In genomic region chr17:51789098-51789497, GRCm38 (mm10) we compare ENCODE assay signal across 15 mouse cellular contexts. TPM values are rescaled to one million over a fixed set of nuclear protein-coding genes. Genes with fewer than 3 reads are reported as not detected.
DNase-seq lines count a peak whose midpoint lies in the region; ATAC-seq and TF ChIP-seq lines count a peak whose summit lies in the region.
"Had no signal": no experiment of that assay in that cellular context is flagged by ENCODE, and none has a peak within 500 bp of the region (broad histone marks: within the 10 kb centered on the region; RNA-seq: fewer than 3 reads in every experiment).

No protein-coding gene starts in this region.

- no peaks in the 10 kb centered on the region for H3K36me3 ChIP-seq in forebrain, postnatal 0 days (ENCODE audit: insufficient read depth)
- 0 out of 2 replicates have a peak, but pooled peaks cover 15% of the 10 kb centered on the region for H3K36me3 ChIP-seq in forebrain, embryonic 13.5 days (ENCODE audit: poor library complexity, severe bottlenecking)
- H3K36me3 ChIP-seq: G1E had no signal

- no peak for ATAC-seq in forebrain, postnatal 0 days
- no peak for ATAC-seq in forebrain, embryonic 13.5 days
- ATAC-seq: CD4-positive, CD25-positive, alpha-beta regulatory T cell, adult 4 months; intestine, embryonic 16.5 days had no signal

- H3K4me2 ChIP-seq in forebrain, postnatal 0 days (ENCODE audit: low read depth), result no peak overlapping the region
- no peak overlapping the region for H3K4me2 ChIP-seq in forebrain, embryonic 13.5 days
- H3K4me2 ChIP-seq: heart, embryonic 12.5 days; hindbrain, embryonic 14.5 days had no signal

- H3K27me3 ChIP-seq in forebrain, postnatal 0 days (ENCODE audit: insufficient read depth, low read length), result no peaks in the 10 kb centered on the region
- H3K27me3 ChIP-seq in forebrain, embryonic 13.5 days, result no peaks in the 10 kb centered on the region
- H3K27me3 ChIP-seq: heart, embryonic 12.5 days had no signal

- peaks cover 11% of the 10 kb centered on the region; the same call in 1 of the 2 replicates for H3K4me1 ChIP-seq in forebrain, postnatal 0 days (ENCODE audit: insufficient read depth)
- peaks cover 24% of the 10 kb centered on the region for H3K4me1 ChIP-seq in forebrain, embryonic 13.5 days

- no peak overlapping the region for H3K9ac ChIP-seq in forebrain, postnatal 0 days
- no peak overlapping the region for H3K9ac ChIP-seq in forebrain, embryonic 13.5 days
- H3K9ac ChIP-seq: heart, embryonic 12.5 days; hindbrain, embryonic 14.5 days had no signal

- no peaks in the 10 kb centered on the region for H3K9me3 ChIP-seq in forebrain, postnatal 0 days (ENCODE audit: low read length)
- no peaks in the 10 kb centered on the region for H3K9me3 ChIP-seq in forebrain, embryonic 13.5 days (replicated peaks)
- H3K9me3 ChIP-seq: embryonic facial prominence, embryonic 10.5 days; heart, embryonic 12.5 days; hindbrain, embryonic 10.5 days had no signal

- TF ChIP-seq CTCF in forebrain, postnatal 0 days (IDR thresholded peaks at IDR 0.05; ENCODE audit: low read depth), result no peak

- DNase-seq in forebrain, postnatal 0 days, result no peak
- peak; percentile 15 for DNase-seq in 416B (ENCODE audit: low read depth)
- DNase-seq in T-cell, adult 2 months (ENCODE audit: low spot score), result peak; percentile 60
- DNase-seq in naive thymus-derived CD4-positive, alpha-beta T cell, adult 2 months (ENCODE audit: low read depth), result peak; percentile 70
- no peak for DNase-seq in lung, postnatal 10 days
- DNase-seq: adrenal gland, postnatal 10 days; gastrocnemius, postnatal 14 days had no signal

- WGBS in forebrain, postnatal 0 days, result 90% methylated on average over 4 of the region's 4 CpGs
- 91% methylated on average over 4 of the region's 4 CpGs for WGBS in forebrain, embryonic 13.5 days

- H3K4me3 ChIP-seq in forebrain, postnatal 0 days (ENCODE audit: low read depth, low read length), result no peak overlapping the region
- no peak overlapping the region for H3K4me3 ChIP-seq in forebrain, embryonic 13.5 days
- H3K4me3 ChIP-seq: embryonic facial prominence, embryonic 10.5 days; heart, embryonic 12.5 days; hindbrain, embryonic 10.5 days had no signal

- H3K27ac ChIP-seq in forebrain, postnatal 0 days (ENCODE audit: low read depth, low read length), result peak overlapping the region; percentile 21; the same call in 1 of the 2 replicates
- H3K27ac ChIP-seq in forebrain, embryonic 13.5 days, result no peak overlapping the region
- H3K27ac ChIP-seq: embryonic facial prominence, embryonic 10.5 days; hindbrain, embryonic 14.5 days had no signal

RNA-seq across cellular contexts. Expression of gene Satb1, which starts 44.0 kb away (rescaled TPM):
- 48.5 and 49.8 TPM in 2 replicates for total RNA-seq in forebrain, postnatal 0 days (2014; rRNA removed)
- polyA plus RNA-seq in forebrain, postnatal 0 days (2015; fragmentation: Nextera tagmentation; extraction: Ambion mirVana), result 23.2 and 26.8 TPM in 2 replicates
- polyA plus RNA-seq in forebrain, embryonic 13.5 days (2015; fragmentation: Nextera tagmentation; extraction: Ambion mirVana), result 34.7 TPM in 2 replicates
- polyA plus RNA-seq: G1E had no signal

Comparison
In these comparisons a context has a peak if more than half of its experiments do, and no peak if none do; other contexts are left out.
1. DNase-seq: peak in 416B (single experiment), T-cell, adult 2 months (single experiment) and naive thymus-derived CD4-positive, alpha-beta T cell, adult 2 months (single experiment); none in forebrain, postnatal 0 days (single experiment) and lung, postnatal 10 days (single experiment).